Mouse (Mus musculus) limb, embryonic 14.5 days (tissue): Measurements from ENCODE around the gene Plekha1. TPM values are rescaled to one million over a fixed set of nuclear protein-coding genes. Genes with fewer than 3 reads are reported as not detected.

Experiments
- ATAC-seq: fragments of 200-750 bp; cut with Nextera tagmentation; 2 replicates; pipeline ENCODE4 v1.8.0; 2017; ENCODE audit warnings: low read depth, moderate number of reproducible peaks, moderate TSS enrichment; ENCODE audit not compliant: low FRiP score
- DNase-seq: peaks from one replicate; pipeline ENCODE4 v3.0.0-alpha.2; 2015; ENCODE audit warnings: low spot score
- H3K27ac ChIP-seq: fragments of 300-500 bp; sonication (generic); replicated peaks from 2 replicates; pipeline ENCODE4 v1.5.1; 2014; ENCODE audit warnings: low read depth, mild to moderate bottlenecking, low read length, moderate library complexity, mixed read lengths
- H3K27me3 ChIP-seq: fragments of 300-500 bp; sonication (generic); 2 replicates; pipeline ENCODE4 v1.6.1; 2014; ENCODE audit warnings: low read length, mixed read lengths; ENCODE audit not compliant: control insufficient read depth, insufficient read depth
- H3K36me3 ChIP-seq: fragments of 300-500 bp; sonication (generic); 2 replicates; pipeline ENCODE4 v1.6.1; 2014; ENCODE audit warnings: mild to moderate bottlenecking, low read length, moderate library complexity, mixed read lengths; ENCODE audit not compliant: control insufficient read depth, insufficient read depth
- H3K4me1 ChIP-seq: fragments of 300-500 bp; sonication (generic); 2 replicates; pipeline ENCODE4 v1.6.1; 2014; ENCODE audit warnings: antibody characterized with exemption, low read length, mixed read lengths; ENCODE audit not compliant: control insufficient read depth, insufficient read depth
- H3K4me2 ChIP-seq: fragments of 300-500 bp; sonication (generic); replicated peaks from 2 replicates; pipeline ENCODE4 v1.6.1; 2014; ENCODE audit warnings: low read depth, mild to moderate bottlenecking, low read length, moderate library complexity; ENCODE audit not compliant: severe bottlenecking
- H3K4me3 ChIP-seq: fragments of 300-500 bp; sonication (generic); replicated peaks from 2 replicates; pipeline ENCODE4 v1.5.1; 2014; ENCODE audit warnings: low read length
- H3K9ac ChIP-seq: fragments of 300-500 bp; sonication (generic); 2 replicates; pipeline ENCODE4 v1.6.1; 2014; ENCODE audit warnings: mild to moderate bottlenecking, low read depth, low read length, moderate library complexity; ENCODE audit not compliant: severe bottlenecking
- H3K9me3 ChIP-seq: fragments of 300-500 bp; sonication (generic); 2 replicates; pipeline ENCODE4 v1.6.1; 2016; ENCODE audit warnings: low read length; ENCODE audit not compliant: control insufficient read depth
- POLR2A ChIP-seq: fragments of 200-500 bp; IDR thresholded peaks from 2 replicates; pipeline ENCODE4 v1.8.0; 2012; ENCODE audit warnings: inconsistent platforms, mild to moderate bottlenecking, moderate library complexity, borderline replicate concordance; ENCODE audit not compliant: insufficient read depth, insufficient read length; ENCODE audit errors: extremely low read depth
- WGBS: fragments of 180-500 bp; shearing (Covaris S2); extraction: QIAGEN DNeasy Blood & Tissue Kit; methylation state at CpG from one replicate; pipeline ENCODE4 v1.1.7; 2014; 5-methylcytosine and 5-hydroxymethylcytosine counted together
- polyA plus RNA-seq, 2 experiments: library from polyadenylated mRNA; depleted of rRNA in 1 of 2; stranded (reverse) in 1 of 2; unstranded in 1 of 2; fragments of >200 nt; fragmentation: Nextera tagmentation in 1 of 2; extraction: Ambion mirVana in 1 of 2; gene quantifications; 2 replicates each; pipeline versions ENCODE4 v1.2.1 to v1.2.3; 2012 to 2014

Gene Plekha1
- polyA plus RNA-seq, 2 experiments: 34.8 to 47.9 TPM

DNA sequence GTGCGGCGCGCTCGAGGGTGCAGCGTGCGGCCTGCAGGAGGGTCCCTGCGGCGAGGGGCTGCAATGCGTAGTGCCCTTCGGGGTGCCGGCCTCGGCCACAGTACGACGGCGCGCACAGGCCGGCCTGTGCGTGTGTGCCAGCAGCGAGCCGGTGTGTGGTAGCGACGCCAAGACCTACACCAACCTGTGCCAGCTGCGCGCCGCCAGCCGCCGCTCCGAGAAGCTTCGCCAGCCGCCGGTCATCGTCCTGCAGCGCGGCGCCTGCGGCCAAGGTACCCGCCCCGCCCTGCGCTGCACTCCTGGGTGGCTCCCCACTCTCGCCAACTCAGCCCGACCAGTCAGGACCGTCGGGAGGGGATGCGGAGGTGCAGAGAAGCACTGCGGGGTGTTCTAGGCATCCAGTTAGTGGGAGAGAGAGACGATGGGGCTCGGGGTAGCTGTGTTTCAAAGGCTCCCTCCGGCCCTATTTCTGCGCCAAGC, 71.0 kb downstream of the Plekha1 start:
- Histone ChIP-seq H3K36me3 (no peaks in the 10 kb centered on the region), H3K4me1 (peaks cover 7% of the 10 kb centered on the region; the same call in 1 of the 2 replicates), H3K27ac (no peak overlapping the region), H3K9me3 (no peaks in the 10 kb centered on the region), H3K9ac (peak overlapping the region; percentile 57), H3K27me3 (peaks cover 55% of the 10 kb centered on the region), H3K4me3 (peak overlapping the region; percentile 62), H3K4me2 (peak overlapping the region; percentile 91)
- DNase-seq (no peak), ATAC-seq (no peak)
- WGBS: 0% methylated on average over 22 of the region's 49 CpGs
- no peak for TF ChIP-seq POLR2A

DNA sequence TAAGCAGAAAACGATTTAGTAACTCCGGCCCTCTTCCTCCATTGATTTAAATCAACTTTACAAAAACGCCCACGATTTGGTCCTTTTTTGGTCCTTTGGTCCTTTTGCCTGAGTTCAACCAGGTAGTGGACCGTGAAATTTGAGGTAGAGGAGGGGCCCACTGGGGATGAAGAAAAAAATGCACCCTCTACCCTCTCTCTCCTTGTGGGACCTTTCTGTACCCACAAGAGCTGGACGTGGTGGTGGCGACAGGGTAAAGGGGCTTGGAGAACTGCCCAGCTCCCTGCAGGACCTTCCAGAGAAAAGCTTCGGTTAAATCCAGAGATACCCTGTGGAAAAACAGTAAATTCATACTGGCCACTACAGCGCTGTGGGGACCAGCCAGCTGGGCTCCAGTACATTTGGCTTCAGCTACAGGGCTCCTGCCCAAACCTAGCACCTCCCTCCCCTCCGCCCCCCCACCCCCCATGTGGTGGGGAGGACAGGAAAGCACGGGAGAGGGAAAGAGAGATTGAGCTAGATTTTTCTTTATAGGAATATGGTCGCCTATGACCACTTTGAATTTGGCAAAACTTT, 71.8 kb downstream of the Plekha1 start:
- no peak for TF ChIP-seq POLR2A
- 20% methylated on average over 12 of the region's 12 CpGs for WGBS
- peak; percentile 16 for DNase-seq
- Histone ChIP-seq H3K4me2 (peak overlapping the region; percentile 91), H3K4me1 (peaks cover 7% of the 10 kb centered on the region; the same call in 1 of the 2 replicates), H3K36me3 (no peaks in the 10 kb centered on the region), H3K27me3 (peaks cover 55% of the 10 kb centered on the region), H3K9me3 (no peaks in the 10 kb centered on the region), H3K27ac (no peak overlapping the region), H3K9ac (no peak overlapping the region), H3K4me3 (peak overlapping the region; percentile 62)
- ATAC-seq: peak; percentile 51; the same call in 1 of the 2 replicates

DNA sequence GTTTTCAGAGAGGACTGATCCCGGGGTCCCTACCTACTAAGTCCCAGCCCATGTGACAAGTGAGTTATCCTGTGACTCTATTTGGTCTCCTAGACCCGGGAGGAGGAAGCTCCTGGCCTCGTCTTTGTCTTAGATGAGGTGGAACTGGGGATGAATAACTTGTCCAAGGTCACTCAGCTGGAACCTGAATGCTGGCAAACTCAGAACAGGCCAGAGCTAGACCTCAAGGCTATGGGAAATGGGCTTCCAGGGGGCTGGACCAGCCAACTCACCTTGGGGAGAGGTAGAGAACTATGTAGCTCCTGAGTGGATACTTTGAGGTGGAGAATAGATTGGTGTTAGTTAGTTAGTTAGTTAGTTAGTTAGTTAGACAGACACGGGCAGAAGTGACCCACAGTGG, 72.4 kb downstream of the Plekha1 start:
- H3K4me3 ChIP-seq: peak overlapping the region; percentile 62
- 65% methylated on average over 4 of the region's 4 CpGs for WGBS

DNA sequence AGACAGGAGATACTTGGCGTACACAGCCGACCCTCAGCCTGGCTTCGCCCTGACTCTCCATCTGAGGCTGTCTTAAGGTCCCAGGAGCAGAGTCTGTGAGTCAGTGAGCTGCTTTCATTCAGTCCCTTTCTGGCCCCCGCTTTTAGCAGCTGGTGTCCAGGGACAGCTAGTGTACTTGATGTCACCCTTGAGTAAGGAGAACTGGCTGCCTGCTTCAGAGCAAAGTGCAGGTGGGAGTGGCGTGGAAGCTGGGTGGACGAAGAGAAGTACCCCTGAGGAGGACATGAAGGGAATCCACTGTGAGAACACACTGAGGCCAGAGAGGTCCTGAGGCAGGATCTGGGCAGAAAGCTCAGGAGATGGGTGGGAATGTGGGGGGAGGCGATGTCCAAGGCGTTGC, 73.3 kb downstream of the Plekha1 start:
- no peak overlapping the region for H3K27ac ChIP-seq
- H3K4me3 ChIP-seq: no peak overlapping the region
- H3K36me3 ChIP-seq: no peaks in the 10 kb centered on the region
- H3K9me3 ChIP-seq: no peaks in the 10 kb centered on the region
- H3K4me1 ChIP-seq: peaks cover 7% of the 10 kb centered on the region; the same call in 1 of the 2 replicates
- no peak for TF ChIP-seq POLR2A
- H3K4me2 ChIP-seq: no peak overlapping the region
- no peak for ATAC-seq
- peaks cover 45% of the 10 kb centered on the region for H3K27me3 ChIP-seq
- no peak overlapping the region for H3K9ac ChIP-seq
- DNase-seq: no peak
- 93% methylated on average over 8 of the region's 8 CpGs for WGBS

More for the DNA sequence above, 72.4 kb downstream of the Plekha1 start:
- no peak for TF ChIP-seq POLR2A
- H3K36me3 ChIP-seq: no peaks in the 10 kb centered on the region
- H3K4me1 ChIP-seq: peaks cover 7% of the 10 kb centered on the region; the same call in 1 of the 2 replicates
- H3K9ac ChIP-seq: no peak overlapping the region
- H3K4me2 ChIP-seq: peak overlapping the region; percentile 91
- DNase-seq: no peak
- no peak overlapping the region for H3K27ac ChIP-seq
- no peaks in the 10 kb centered on the region for H3K9me3 ChIP-seq
- ATAC-seq: no peak
- peaks cover 54% of the 10 kb centered on the region for H3K27me3 ChIP-seq

DNA sequence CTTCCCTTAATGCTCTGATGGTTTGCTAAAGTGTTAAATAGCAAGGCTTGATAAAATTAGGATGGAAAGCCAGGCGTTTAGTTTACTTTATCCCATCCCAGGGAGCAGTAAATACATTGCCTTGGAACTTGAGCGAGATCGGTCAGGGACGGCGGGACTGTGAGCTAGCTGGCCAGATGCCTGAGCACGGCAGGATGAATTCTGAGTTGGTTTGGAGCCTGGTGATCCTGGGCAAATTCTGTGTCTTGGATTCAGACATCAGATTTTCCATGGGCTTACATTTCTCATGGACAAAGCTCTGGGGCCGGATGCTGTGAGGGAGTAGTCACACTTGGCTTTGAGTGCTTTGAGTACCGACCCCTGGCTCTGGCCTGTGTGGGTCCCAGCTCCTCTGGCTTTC, 75.2 kb downstream of the Plekha1 start:
- no peak overlapping the region for H3K9ac ChIP-seq
- H3K27ac ChIP-seq: no peak overlapping the region

More for the DNA sequence above, 75.2 kb downstream of the Plekha1 start:
- H3K4me3 ChIP-seq: no peak overlapping the region
- no peak overlapping the region for H3K4me2 ChIP-seq
- H3K27me3 ChIP-seq: peaks cover 32% of the 10 kb centered on the region
- H3K36me3 ChIP-seq: 0 out of 2 replicates have a peak, but pooled peaks cover 5% of the 10 kb centered on the region
- H3K4me1 ChIP-seq: peaks cover under 1% of the 10 kb centered on the region; the same call in 1 of the 2 replicates
- DNase-seq (peak; percentile 21), ATAC-seq (no peak)
- no peaks in the 10 kb centered on the region for H3K9me3 ChIP-seq
- 55% methylated on average over 8 of the region's 8 CpGs for WGBS
- TF ChIP-seq POLR2A: no peak
